Mouse (Mus musculus): ENCODE results near the gene Sapcd1. TPM values are rescaled to one million over a fixed set of nuclear protein-coding genes. Genes with fewer than 3 reads are reported as not detected.

Sapcd1 gene
- polyA plus RNA-seq (2017; shearing (Covaris generic)), result 1 to 10 TPM in 2 of 3 experiments, under 1 TPM in 1; 0.54 to 2.6 (median 1.4) TPM

GRCm38 (mm10) chr17:35027277-35028068 lies at the start of gene Sapcd1:
TSS of gene Sapcd1 (minus strand) at chr17:35028016.
- ATAC-seq, result peak; percentile 50

GRCm38 (mm10) chr17:35077285-35077684 lies 49.5 kb upstream of the Sapcd1 start:
- no peak for ATAC-seq

- ATAC-seq, result no peak
These were observed 48.8 kb upstream of the Sapcd1 start, which contains the start of gene Ly6g6e for GRCm38 (mm10) chr17:35076507-35077176. TSS of gene Ly6g6e (plus strand) at chr17:35076902.

GRCm38 (mm10) chr17:35074097-35074496 lies 46.3 kb upstream of the Sapcd1 start:
- no peak for ATAC-seq

GRCm38 (mm10) chr17:35071454-35071853 lies 43.6 kb upstream of the Sapcd1 start:
- no peak for ATAC-seq

GRCm38 (mm10) chr17:35070556-35071229 lies 42.9 kb upstream of the Sapcd1 start:
- no peak for ATAC-seq

- ATAC-seq, result no peak
These were observed 40.5 kb upstream of the Sapcd1 start for GRCm38 (mm10) chr17:35068213-35068914.

- ATAC-seq, result no peak
These were observed 38.3 kb upstream of the Sapcd1 start, which contains the start of gene Mpig6b for GRCm38 (mm10) chr17:35066084-35066483. TSS of gene Mpig6b (minus strand) at chr17:35066184.

- ATAC-seq, result no peak
These were observed 37.4 kb upstream of the Sapcd1 start, which contains the start of gene Ly6g6c for GRCm38 (mm10) chr17:35064951-35065947. TSS of gene Ly6g6c (plus strand) at chr17:35065388.

- no peak for ATAC-seq
These were observed 36.6 kb upstream of the Sapcd1 start for GRCm38 (mm10) chr17:35064378-35064877.

GRCm38 (mm10) chr17:35063466-35063865 lies 35.6 kb upstream of the Sapcd1 start:
- no peak for ATAC-seq

GRCm38 (mm10) chr17:35061299-35061698 lies 33.5 kb upstream of the Sapcd1 start:
- ATAC-seq, result no peak

- no peak for ATAC-seq
These were observed 33.0 kb upstream of the Sapcd1 start for GRCm38 (mm10) chr17:35060737-35061297.

- ATAC-seq, result no peak
These were observed 32.3 kb upstream of the Sapcd1 start for GRCm38 (mm10) chr17:35060071-35060470.

- peak; percentile 87 for ATAC-seq
These were observed 31.4 kb upstream of the Sapcd1 start, which contains the start of gene Ddah2 for GRCm38 (mm10) chr17:35058911-35059892. TSS of gene Ddah2 (plus strand) at chr17:35059035.

- ATAC-seq, result no peak
These were observed 30.5 kb upstream of the Sapcd1 start for GRCm38 (mm10) chr17:35058316-35058715.

GRCm38 (mm10) chr17:35057090-35057489 lies 29.3 kb upstream of the Sapcd1 start:
- no peak for ATAC-seq

- no peak for ATAC-seq
These were observed 28.1 kb upstream of the Sapcd1 start for GRCm38 (mm10) chr17:35055691-35056495.
